Mouse (Mus musculus) myocyte (in vitro differentiated cells): Measurements from ENCODE around the gene Grb14. TPM values are rescaled to one million over a fixed set of nuclear protein-coding genes. Genes with fewer than 3 reads are reported as not detected.

ENCODE experiments used
- H3K27me3 ChIP-seq: one replicate; pipeline ENCODE4 v1.6.1; 2011; ENCODE audit not compliant: control insufficient read depth, insufficient read depth, insufficient read length
- H3K36me3 ChIP-seq: one replicate; pipeline ENCODE4 v1.6.1; 2011; ENCODE audit not compliant: control insufficient read depth, insufficient read depth
- H3K4me2 ChIP-seq: one replicate; pipeline ENCODE4 v1.6.1; 2011; ENCODE audit warnings: low read depth, control low read depth
- H3K4me3 ChIP-seq: one replicate; pipeline ENCODE4 v1.5.1; 2011; ENCODE audit warnings: mild to moderate bottlenecking, control low read depth, moderate library complexity
- H3K79me2 ChIP-seq: one replicate; pipeline ENCODE4 v1.6.1; 2011; ENCODE audit not compliant: control insufficient read depth, insufficient read depth
- H3ac ChIP-seq: one replicate; pipeline ENCODE4 v1.6.1; 2011; ENCODE audit not compliant: control insufficient read depth, insufficient read length
- CEBPB ChIP-seq: IDR thresholded peaks from 2 replicates; pipeline ENCODE4 v1.6.1; 2011; ENCODE audit warnings: mild to moderate bottlenecking, moderate library complexity; ENCODE audit not compliant: poor library complexity, insufficient read depth, severe bottlenecking
- E2F4 ChIP-seq: IDR thresholded peaks from one replicate; pipeline ENCODE4 v1.6.1; 2011; ENCODE audit warnings: mild to moderate bottlenecking, control low read depth, moderate library complexity; ENCODE audit not compliant: insufficient read depth
- MAX ChIP-seq: IDR thresholded peaks from one replicate; pipeline ENCODE4 v1.6.1; 2011; ENCODE audit warnings: low read depth, mild to moderate bottlenecking, control low read depth
- MYOD1 ChIP-seq, 3 experiments: IDR thresholded peaks; one replicate each; pipeline ENCODE4 v1.6.1; 2011; ENCODE audit warnings: control low read depth in 2 of 3, low read depth in 2 of 3, mild to moderate bottlenecking in 2 of 3, moderate library complexity in 1 of 3; ENCODE audit not compliant: insufficient read length in 2 of 3, control insufficient read depth in 1 of 3
- MYOG ChIP-seq, 3 experiments: IDR thresholded peaks; one replicate each; pipeline ENCODE4 v1.6.1; 2011; ENCODE audit warnings: control low read depth in 2 of 3, low read depth in 2 of 3, mild to moderate bottlenecking in 2 of 3; ENCODE audit not compliant: insufficient read length in 2 of 3, control insufficient read depth in 1 of 3, insufficient read depth in 1 of 3
- POLR2A ChIP-seq: IDR thresholded peaks from one replicate; pipeline ENCODE4 v1.6.1; 2011; ENCODE audit warnings: low read depth, mild to moderate bottlenecking, control low read depth, moderate library complexity; ENCODE audit not compliant: insufficient read length
- POLR2AphosphoS2 ChIP-seq: IDR thresholded peaks from one replicate; pipeline ENCODE4 v1.6.1; 2011; ENCODE audit warnings: low read depth, control low read depth; ENCODE audit not compliant: insufficient read length
- REST ChIP-seq: IDR thresholded peaks from one replicate; pipeline ENCODE4 v1.6.1; 2011; ENCODE audit warnings: mild to moderate bottlenecking, control low read depth, moderate library complexity; ENCODE audit not compliant: insufficient read depth, insufficient read length
- SRF ChIP-seq: IDR thresholded peaks from one replicate; pipeline ENCODE4 v1.6.1; 2011; ENCODE audit warnings: low read depth; ENCODE audit not compliant: control insufficient read depth, insufficient read length
- TCF12 ChIP-seq: IDR thresholded peaks from one replicate; pipeline ENCODE4 v1.6.1; 2011; ENCODE audit warnings: mild to moderate bottlenecking, control low read depth; ENCODE audit not compliant: poor library complexity, insufficient read depth, severe bottlenecking
- TCF3 ChIP-seq: IDR thresholded peaks from one replicate; pipeline ENCODE4 v1.6.1; 2011; ENCODE audit warnings: low read depth, control low read depth; ENCODE audit not compliant: insufficient read length
- USF1 ChIP-seq: IDR thresholded peaks from one replicate; pipeline ENCODE4 v1.6.1; 2011; ENCODE audit warnings: low read depth, mild to moderate bottlenecking, control low read depth, moderate library complexity
- polyA plus RNA-seq: library from polyadenylated mRNA; unstranded; fragments of >200 nt; fragmentation: generic; extraction: Trizol; gene quantifications from one replicate; pipeline ENCODE4 v1.2.1, GENCODE M21; 2012; ENCODE audit warnings: missing spikeins

Grb14 gene
- polyA plus RNA-seq: 0.66 TPM

DNA sequence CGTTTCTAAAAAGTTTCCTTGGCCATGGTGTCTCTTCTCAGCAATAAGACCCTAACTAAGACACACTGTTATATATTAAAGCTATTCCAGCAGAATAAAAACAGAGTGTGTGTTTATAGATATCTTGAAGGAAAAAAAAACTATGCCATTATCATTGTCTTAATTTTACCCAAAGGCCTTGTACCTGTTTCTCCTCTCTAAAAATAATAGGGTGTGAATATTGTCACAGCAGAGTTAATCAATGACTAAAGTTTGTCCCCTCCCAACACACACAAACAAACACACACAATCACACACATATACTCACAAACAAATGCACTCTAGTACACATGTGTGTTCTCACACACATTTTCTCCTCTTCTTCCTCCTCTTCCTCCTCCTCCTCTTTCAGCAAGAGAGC is at the start of gene Grb14:
Gene Grb14, minus strand, starts transcription at position 101 of the 400 bp plus-strand sequence.
- Histone ChIP-seq H3K79me2 (no peaks in the 10 kb centered on the region), H3K4me3 (no peak within 1 kb of the TSS), H3K36me3 (no peaks in the 10 kb centered on the region), H3ac (no peak within 1 kb of the TSS), H3K27me3 (no peaks in the 10 kb centered on the region), H3K4me2 (no peak within 1 kb of the TSS)
- TF ChIP-seq TCF3 (no peak), MAX (no peak), POLR2AphosphoS2 (no peak), MYOD1 (IDR thresholded peaks at IDR 0.05; ENCODE audit: control insufficient read depth in 1 of 3, insufficient read length in 2 of 3, low read depth in 2 of 3) (no peak), MYOG (IDR thresholded peaks at IDR 0.05; ENCODE audit: control insufficient read depth in 1 of 3, insufficient read depth in 1 of 3, insufficient read length in 2 of 3, low read depth in 2 of 3) (no peak), REST (no peak), USF1 (no peak), E2F4 (no peak), POLR2A (no peak), SRF (no peak), CEBPB (no peak), TCF12 (no peak)

DNA sequence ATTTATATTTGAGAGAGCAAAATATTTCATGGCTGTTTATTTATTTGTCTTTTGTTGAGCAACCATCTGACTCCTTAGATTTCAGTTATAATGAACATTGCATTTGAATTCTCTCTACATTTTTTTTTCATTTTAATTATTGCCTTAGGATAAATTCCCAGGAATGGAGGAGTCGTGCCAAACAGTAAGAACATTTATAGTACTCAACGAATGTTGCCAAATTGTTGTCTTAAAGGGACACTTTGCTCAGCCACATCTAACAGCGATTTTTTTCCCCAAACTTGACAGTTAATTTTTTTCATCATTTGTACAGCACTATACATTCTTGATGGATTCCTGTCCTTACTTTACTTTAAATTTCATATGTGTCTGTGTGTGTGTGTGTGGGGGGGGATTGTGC is 47.4 kb upstream of the Grb14 start:
- H3K4me2 ChIP-seq: no peak overlapping the region

DNA sequence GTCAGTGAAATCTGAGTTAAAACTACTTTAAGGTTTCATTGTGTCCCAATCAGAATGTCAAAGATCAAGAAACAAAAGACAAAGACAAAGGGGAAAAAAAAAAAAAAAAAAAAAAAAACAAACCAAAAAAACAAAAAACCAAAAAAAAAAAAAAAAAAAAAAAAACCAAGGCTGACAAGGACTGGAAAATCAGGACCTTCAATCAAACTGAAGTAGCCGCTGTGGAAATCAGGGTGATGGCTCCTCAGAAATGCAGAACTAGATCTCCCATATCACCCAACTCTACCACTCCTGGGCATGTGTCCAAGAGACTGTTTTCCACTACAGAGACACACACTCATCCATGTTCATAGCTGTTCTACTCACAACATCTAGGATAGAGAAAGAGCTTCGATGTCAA is 29.0 kb upstream of the Grb14 start:
- Histone ChIP-seq H3K4me2 (no peak overlapping the region), H3ac (no peak overlapping the region), H3K4me3 (no peak overlapping the region), H3K79me2 (no peaks in the 10 kb centered on the region), H3K36me3 (no peaks in the 10 kb centered on the region), H3K27me3 (no peaks in the 10 kb centered on the region)
- no peak for TF ChIP-seq MAX
- TF ChIP-seq TCF3: no peak
- no peak for TF ChIP-seq MYOD1 (IDR thresholded peaks at IDR 0.05; ENCODE audit: control insufficient read depth in 1 of 3, insufficient read length in 2 of 3, low read depth in 2 of 3)
- TF ChIP-seq CEBPB: no peak
- TF ChIP-seq MYOG (IDR thresholded peaks at IDR 0.05; ENCODE audit: control insufficient read depth in 1 of 3, insufficient read depth in 1 of 3, insufficient read length in 2 of 3, low read depth in 2 of 3): no peak
- no peak for TF ChIP-seq POLR2A
- no peak for TF ChIP-seq TCF12
- TF ChIP-seq E2F4: no peak
- TF ChIP-seq USF1: no peak
- TF ChIP-seq POLR2AphosphoS2: no peak
- TF ChIP-seq SRF: no peak
- no peak for TF ChIP-seq REST

More for the DNA sequence above, 47.4 kb upstream of the Grb14 start:
- Histone ChIP-seq H3ac (no peak overlapping the region), H3K4me3 (no peak overlapping the region), H3K36me3 (no peaks in the 10 kb centered on the region), H3K79me2 (no peaks in the 10 kb centered on the region), H3K27me3 (no peaks in the 10 kb centered on the region)
- TF ChIP-seq POLR2A: no peak
- TF ChIP-seq CEBPB: no peak
- no peak for TF ChIP-seq TCF3
- TF ChIP-seq MYOD1 (IDR thresholded peaks at IDR 0.05; ENCODE audit: control insufficient read depth in 1 of 3, insufficient read length in 2 of 3, low read depth in 2 of 3): no peak
- no peak for TF ChIP-seq E2F4
- TF ChIP-seq POLR2AphosphoS2: no peak
- TF ChIP-seq TCF12: no peak
- no peak for TF ChIP-seq USF1
- TF ChIP-seq MYOG (IDR thresholded peaks at IDR 0.05; ENCODE audit: control insufficient read depth in 1 of 3, insufficient read depth in 1 of 3, insufficient read length in 2 of 3, low read depth in 2 of 3): no peak

DNA sequence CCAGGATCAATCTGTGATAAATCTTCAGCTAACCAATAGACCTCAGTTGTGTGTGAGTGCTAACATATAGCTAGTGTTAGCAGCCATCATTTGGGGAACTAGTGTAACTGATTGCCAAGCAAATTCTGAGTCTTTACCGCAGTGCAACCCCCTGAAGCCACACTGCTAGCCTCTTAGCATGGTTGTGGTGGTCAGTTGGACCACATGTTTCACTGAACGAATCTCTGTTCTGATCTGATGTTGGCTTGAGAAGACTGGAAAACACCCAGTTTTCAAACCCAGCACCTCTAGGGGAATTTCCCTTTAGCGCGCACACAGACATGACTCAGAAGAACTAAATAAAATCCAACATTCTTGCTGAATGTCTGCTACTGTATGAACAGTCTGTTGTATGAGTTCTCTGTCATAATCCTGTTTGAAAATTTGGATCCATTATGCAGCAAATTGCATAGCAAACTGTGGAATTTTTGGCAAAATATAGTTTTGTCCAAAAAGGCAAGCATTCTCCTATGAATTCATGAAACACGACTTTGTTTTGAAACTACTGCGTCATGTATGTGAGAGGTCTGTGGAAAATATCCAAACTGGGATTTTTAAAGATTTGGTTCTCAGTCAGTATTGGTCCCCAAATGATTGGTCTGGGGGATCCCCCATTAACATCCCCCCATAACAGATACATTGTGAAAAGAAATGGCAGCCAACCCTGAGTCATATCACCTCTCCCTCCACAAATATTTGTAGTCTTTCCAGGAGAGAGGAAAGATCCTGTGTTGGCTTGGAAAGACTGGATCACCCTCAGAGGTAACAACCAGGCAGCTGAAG is 27.6 kb upstream of the Grb14 start:
- no peaks in the 10 kb centered on the region for H3K27me3 ChIP-seq
- H3K4me3 ChIP-seq: no peak overlapping the region
- H3ac ChIP-seq: no peak overlapping the region
- no peak for TF ChIP-seq MYOD1 (IDR thresholded peaks at IDR 0.05; ENCODE audit: control insufficient read depth in 1 of 3, insufficient read length in 2 of 3, low read depth in 2 of 3)
- no peak for TF ChIP-seq SRF
- no peak for TF ChIP-seq REST
- TF ChIP-seq E2F4: no peak
- H3K4me2 ChIP-seq: no peak overlapping the region
- H3K36me3 ChIP-seq: no peaks in the 10 kb centered on the region
- no peaks in the 10 kb centered on the region for H3K79me2 ChIP-seq

DNA sequence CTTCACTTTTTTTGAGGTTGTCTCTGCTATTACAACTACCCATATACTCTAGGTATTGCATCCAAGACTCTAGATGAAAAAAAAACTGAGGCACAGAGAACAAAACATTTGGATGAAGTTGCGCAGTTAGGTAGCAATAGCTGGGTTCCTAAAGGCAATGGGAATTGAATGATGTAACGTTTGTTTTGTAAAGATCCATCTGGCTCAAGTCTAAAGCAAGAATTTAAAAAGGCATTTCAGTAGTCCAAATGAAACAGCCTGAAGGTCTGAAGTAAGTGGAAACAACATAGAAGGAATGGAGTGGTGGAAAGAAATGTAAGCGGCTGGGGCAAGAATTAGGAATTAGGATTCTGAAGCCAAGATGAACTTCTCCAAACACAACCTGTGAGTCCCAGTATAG is 26.0 kb upstream of the Grb14 start:
- no peak overlapping the region for H3ac ChIP-seq
- no peaks in the 10 kb centered on the region for H3K36me3 ChIP-seq
- H3K27me3 ChIP-seq: no peaks in the 10 kb centered on the region
- no peak overlapping the region for H3K4me3 ChIP-seq
- no peaks in the 10 kb centered on the region for H3K79me2 ChIP-seq
- TF ChIP-seq REST (no peak), CEBPB (no peak), MYOD1 (IDR thresholded peaks at IDR 0.05; ENCODE audit: control insufficient read depth in 1 of 3, insufficient read length in 2 of 3, low read depth in 2 of 3) (no peak), TCF3 (no peak)
- H3K4me2 ChIP-seq: no peak overlapping the region
